Mouse (Mus musculus) myocyte (in vitro differentiated cells): ENCODE measurements at regions not wholly inside any gene's neighbourhood (a gene's known extent, or its start where the extent isn't known, plus 50 kb on each side); places are given as distances from the start of the nearest gene placed in this dataset.

Experiments
- H3K27me3 ChIP-seq: one replicate; pipeline ENCODE4 v1.6.1; 2011; ENCODE audit not compliant: control insufficient read depth, insufficient read depth, insufficient read length
- H3K36me3 ChIP-seq: one replicate; pipeline ENCODE4 v1.6.1; 2011; ENCODE audit not compliant: control insufficient read depth, insufficient read depth
- H3K4me2 ChIP-seq: one replicate; pipeline ENCODE4 v1.6.1; 2011; ENCODE audit warnings: low read depth, control low read depth
- H3K4me3 ChIP-seq: one replicate; pipeline ENCODE4 v1.5.1; 2011; ENCODE audit warnings: mild to moderate bottlenecking, control low read depth, moderate library complexity
- H3K79me2 ChIP-seq: one replicate; pipeline ENCODE4 v1.6.1; 2011; ENCODE audit not compliant: control insufficient read depth, insufficient read depth
- H3ac ChIP-seq: one replicate; pipeline ENCODE4 v1.6.1; 2011; ENCODE audit not compliant: control insufficient read depth, insufficient read length
- CEBPB ChIP-seq: IDR thresholded peaks from 2 replicates; pipeline ENCODE4 v1.6.1; 2011; ENCODE audit warnings: mild to moderate bottlenecking, moderate library complexity; ENCODE audit not compliant: poor library complexity, insufficient read depth, severe bottlenecking
- E2F4 ChIP-seq: IDR thresholded peaks from one replicate; pipeline ENCODE4 v1.6.1; 2011; ENCODE audit warnings: mild to moderate bottlenecking, control low read depth, moderate library complexity; ENCODE audit not compliant: insufficient read depth
- MAX ChIP-seq: IDR thresholded peaks from one replicate; pipeline ENCODE4 v1.6.1; 2011; ENCODE audit warnings: low read depth, mild to moderate bottlenecking, control low read depth
- MYOD1 ChIP-seq, 3 experiments: IDR thresholded peaks; one replicate each; pipeline ENCODE4 v1.6.1; 2011; ENCODE audit warnings: control low read depth in 2 of 3, low read depth in 2 of 3, mild to moderate bottlenecking in 2 of 3, moderate library complexity in 1 of 3; ENCODE audit not compliant: insufficient read length in 2 of 3, control insufficient read depth in 1 of 3
- MYOG ChIP-seq, 3 experiments: IDR thresholded peaks; one replicate each; pipeline ENCODE4 v1.6.1; 2011; ENCODE audit warnings: control low read depth in 2 of 3, low read depth in 2 of 3, mild to moderate bottlenecking in 2 of 3; ENCODE audit not compliant: insufficient read length in 2 of 3, control insufficient read depth in 1 of 3, insufficient read depth in 1 of 3
- POLR2A ChIP-seq: IDR thresholded peaks from one replicate; pipeline ENCODE4 v1.6.1; 2011; ENCODE audit warnings: low read depth, mild to moderate bottlenecking, control low read depth, moderate library complexity; ENCODE audit not compliant: insufficient read length
- POLR2AphosphoS2 ChIP-seq: IDR thresholded peaks from one replicate; pipeline ENCODE4 v1.6.1; 2011; ENCODE audit warnings: low read depth, control low read depth; ENCODE audit not compliant: insufficient read length
- REST ChIP-seq: IDR thresholded peaks from one replicate; pipeline ENCODE4 v1.6.1; 2011; ENCODE audit warnings: mild to moderate bottlenecking, control low read depth, moderate library complexity; ENCODE audit not compliant: insufficient read depth, insufficient read length
- SRF ChIP-seq: IDR thresholded peaks from one replicate; pipeline ENCODE4 v1.6.1; 2011; ENCODE audit warnings: low read depth; ENCODE audit not compliant: control insufficient read depth, insufficient read length
- TCF12 ChIP-seq: IDR thresholded peaks from one replicate; pipeline ENCODE4 v1.6.1; 2011; ENCODE audit warnings: mild to moderate bottlenecking, control low read depth; ENCODE audit not compliant: poor library complexity, insufficient read depth, severe bottlenecking
- TCF3 ChIP-seq: IDR thresholded peaks from one replicate; pipeline ENCODE4 v1.6.1; 2011; ENCODE audit warnings: low read depth, control low read depth; ENCODE audit not compliant: insufficient read length
- USF1 ChIP-seq: IDR thresholded peaks from one replicate; pipeline ENCODE4 v1.6.1; 2011; ENCODE audit warnings: low read depth, mild to moderate bottlenecking, control low read depth, moderate library complexity

GRCm38 (mm10) chr5:46673413-46673812 is 816.0 kb upstream of the Lcorl start:
- no peaks in the 10 kb centered on the region for H3K36me3 ChIP-seq
- H3K79me2 ChIP-seq, result no peaks in the 10 kb centered on the region
- no peak overlapping the region for H3K4me3 ChIP-seq
- no peak overlapping the region for H3ac ChIP-seq
- TF ChIP-seq SRF, result no peak
- TF ChIP-seq USF1, result no peak
- TF ChIP-seq REST, result no peak
- TF ChIP-seq E2F4, result no peak
- TF ChIP-seq TCF3, result no peak
- no peak for TF ChIP-seq CEBPB
- TF ChIP-seq POLR2AphosphoS2, result no peak
- H3K4me2 ChIP-seq, result no peak overlapping the region
- H3K27me3 ChIP-seq, result no peaks in the 10 kb centered on the region

- no peak for TF ChIP-seq MYOD1 (IDR thresholded peaks at IDR 0.05; ENCODE audit: control insufficient read depth in 1 of 3, insufficient read length in 2 of 3, low read depth in 2 of 3)
- no peak for TF ChIP-seq E2F4
- no peak for TF ChIP-seq POLR2A
- TF ChIP-seq MYOG (IDR thresholded peaks at IDR 0.05; ENCODE audit: control insufficient read depth in 1 of 3, insufficient read depth in 1 of 3, insufficient read length in 2 of 3, low read depth in 2 of 3), result no peak
- TF ChIP-seq REST, result no peak
- no peak for TF ChIP-seq TCF3
- TF ChIP-seq POLR2AphosphoS2, result no peak
- no peak for TF ChIP-seq SRF
- TF ChIP-seq CEBPB, result no peak
- no peak for TF ChIP-seq USF1
- TF ChIP-seq MAX, result no peak
- TF ChIP-seq TCF12, result no peak
Measured at GRCm38 (mm10) chr5:46670484-46670883, 813.1 kb upstream of the Lcorl start.

GRCm38 (mm10) chr5:46666250-46666649 is 808.8 kb upstream of the Lcorl start:
- H3K4me3 ChIP-seq, result no peak overlapping the region
- no peaks in the 10 kb centered on the region for H3K36me3 ChIP-seq
- no peaks in the 10 kb centered on the region for H3K27me3 ChIP-seq
- no peaks in the 10 kb centered on the region for H3K79me2 ChIP-seq
- no peak overlapping the region for H3K4me2 ChIP-seq
- H3ac ChIP-seq, result no peak overlapping the region
- TF ChIP-seq USF1 (no peak), SRF (no peak), CEBPB (no peak)

More at GRCm38 (mm10) chr5:46670484-46670883, 813.1 kb upstream of the Lcorl start:
- Histone ChIP-seq H3K79me2 (no peaks in the 10 kb centered on the region), H3K27me3 (no peaks in the 10 kb centered on the region), H3ac (no peak overlapping the region), H3K36me3 (no peaks in the 10 kb centered on the region), H3K4me2 (no peak overlapping the region), H3K4me3 (no peak overlapping the region)

GRCm38 (mm10) chr5:46657065-46657464 is 799.6 kb upstream of the Lcorl start:
- no peaks in the 10 kb centered on the region for H3K36me3 ChIP-seq
- H3K79me2 ChIP-seq, result no peaks in the 10 kb centered on the region
- H3ac ChIP-seq, result no peak overlapping the region
- no peak for TF ChIP-seq USF1
- no peak for TF ChIP-seq CEBPB
- no peak for TF ChIP-seq SRF
- no peak for TF ChIP-seq MAX
- TF ChIP-seq POLR2A, result no peak
- no peak for TF ChIP-seq E2F4
- TF ChIP-seq POLR2AphosphoS2, result no peak
- TF ChIP-seq MYOG (IDR thresholded peaks at IDR 0.05; ENCODE audit: control insufficient read depth in 1 of 3, insufficient read depth in 1 of 3, insufficient read length in 2 of 3, low read depth in 2 of 3), result no peak
- no peak for TF ChIP-seq TCF3
- TF ChIP-seq TCF12, result no peak
- no peak for TF ChIP-seq REST
- no peak for TF ChIP-seq MYOD1 (IDR thresholded peaks at IDR 0.05; ENCODE audit: control insufficient read depth in 1 of 3, insufficient read length in 2 of 3, low read depth in 2 of 3)
- no peak overlapping the region for H3K4me3 ChIP-seq
- no peak overlapping the region for H3K4me2 ChIP-seq
- H3K27me3 ChIP-seq, result no peaks in the 10 kb centered on the region

GRCm38 (mm10) chr5:46654189-46654588 is 796.8 kb upstream of the Lcorl start:
- H3K27me3 ChIP-seq, result no peaks in the 10 kb centered on the region
- H3ac ChIP-seq, result no peak overlapping the region
- no peaks in the 10 kb centered on the region for H3K79me2 ChIP-seq
- TF ChIP-seq E2F4 (no peak), TCF12 (no peak), TCF3 (no peak), REST (no peak), POLR2AphosphoS2 (no peak), MYOG (IDR thresholded peaks at IDR 0.05; ENCODE audit: control insufficient read depth in 1 of 3, insufficient read depth in 1 of 3, insufficient read length in 2 of 3, low read depth in 2 of 3) (no peak), MAX (no peak), POLR2A (no peak), MYOD1 (IDR thresholded peaks at IDR 0.05; ENCODE audit: control insufficient read depth in 1 of 3, insufficient read length in 2 of 3, low read depth in 2 of 3) (no peak), USF1 (no peak), CEBPB (no peak), SRF (no peak)
- H3K4me3 ChIP-seq, result no peak overlapping the region
- H3K4me2 ChIP-seq, result no peak overlapping the region
- H3K36me3 ChIP-seq, result no peaks in the 10 kb centered on the region
